Mouse (Mus musculus) cerebellum, adult 2 months (tissue): ENCODE measurements around the gene Iba57.

Experiments used
- CTCF ChIP-seq: fragments of 200-500 bp; IDR thresholded peaks from 2 replicates; pipeline ENCODE4 v1.5.1; 2011; ENCODE audit warnings: low read depth, mild to moderate bottlenecking, control low read depth, low read length, moderate library complexity, borderline replicate concordance; ENCODE audit not compliant: insufficient read depth
- POLR2A ChIP-seq: fragments of 200-500 bp; IDR thresholded peaks from 2 replicates; pipeline ENCODE4 v1.6.1; 2011; ENCODE audit warnings: low read length, control low read depth, borderline replicate concordance; ENCODE audit not compliant: insufficient read depth

DNA sequence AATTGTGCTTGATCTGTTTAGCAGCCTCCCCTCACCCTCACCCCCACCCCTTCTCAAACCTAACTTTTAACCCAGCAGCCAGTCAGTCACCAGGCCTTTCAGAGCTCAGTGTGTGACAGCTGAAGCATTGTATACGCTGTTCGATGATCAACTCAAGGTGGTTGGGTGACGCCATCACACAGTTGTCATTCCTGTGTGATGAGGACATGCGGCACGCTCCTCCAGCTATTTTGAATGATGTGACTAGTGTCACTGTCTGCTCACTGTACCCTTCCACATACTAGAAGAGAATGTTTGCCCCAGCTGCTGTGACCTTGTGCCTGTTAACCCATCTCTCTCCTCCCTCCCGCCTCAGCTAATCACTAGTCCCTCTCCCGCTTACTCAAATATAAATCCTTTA lies 9.3 kb downstream of the Iba57 start:
- TF ChIP-seq POLR2A (no peak), CTCF (no peak)
